Mouse (Mus musculus) bone marrow macrophage, adult 2 months (primary cell): Measurements from ENCODE around the gene Rapgef5.

Source experiments
- CTCF ChIP-seq: IDR thresholded peaks from 2 replicates; pipeline ENCODE4 v1.5.1; 2012; ENCODE audit warnings: low read depth, mild to moderate bottlenecking, low read length, moderate library complexity
- POLR2A ChIP-seq: IDR thresholded peaks from 2 replicates; pipeline ENCODE4 v1.6.1; 2012; ENCODE audit warnings: mild to moderate bottlenecking, low read depth, low read length, borderline replicate concordance

DNA sequence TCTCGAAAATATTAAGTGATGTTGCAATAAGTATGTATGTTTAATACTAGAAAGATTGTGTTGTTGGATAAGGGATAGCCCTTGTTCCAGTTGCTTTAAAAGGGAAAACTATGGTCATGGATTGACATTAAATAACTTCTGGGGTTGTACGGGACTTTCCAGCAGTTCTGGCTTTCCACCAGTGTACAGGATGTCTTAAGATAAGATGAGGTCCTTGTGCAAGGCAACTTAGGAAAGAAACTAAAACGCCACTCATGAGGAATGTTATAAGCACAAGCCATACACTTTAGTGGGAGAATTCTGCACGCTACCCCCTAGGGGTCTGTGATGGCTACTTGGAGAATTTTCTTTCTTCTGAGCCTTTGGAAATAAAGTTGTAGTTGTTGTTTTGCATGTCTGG is 140.7 kb downstream of the Rapgef5 start:
- TF ChIP-seq POLR2A (no peak), CTCF (no peak)
